Mouse (Mus musculus) 3T3-L1 (cell line): Measurements from ENCODE around the gene Sp2.

ENCODE experiments used
- DNase-seq: peaks from one replicate; pipeline ENCODE4 v3.0.0-alpha.2; 2015; ENCODE audit warnings: low read depth, low spot score

Sp2 gene

DNA sequence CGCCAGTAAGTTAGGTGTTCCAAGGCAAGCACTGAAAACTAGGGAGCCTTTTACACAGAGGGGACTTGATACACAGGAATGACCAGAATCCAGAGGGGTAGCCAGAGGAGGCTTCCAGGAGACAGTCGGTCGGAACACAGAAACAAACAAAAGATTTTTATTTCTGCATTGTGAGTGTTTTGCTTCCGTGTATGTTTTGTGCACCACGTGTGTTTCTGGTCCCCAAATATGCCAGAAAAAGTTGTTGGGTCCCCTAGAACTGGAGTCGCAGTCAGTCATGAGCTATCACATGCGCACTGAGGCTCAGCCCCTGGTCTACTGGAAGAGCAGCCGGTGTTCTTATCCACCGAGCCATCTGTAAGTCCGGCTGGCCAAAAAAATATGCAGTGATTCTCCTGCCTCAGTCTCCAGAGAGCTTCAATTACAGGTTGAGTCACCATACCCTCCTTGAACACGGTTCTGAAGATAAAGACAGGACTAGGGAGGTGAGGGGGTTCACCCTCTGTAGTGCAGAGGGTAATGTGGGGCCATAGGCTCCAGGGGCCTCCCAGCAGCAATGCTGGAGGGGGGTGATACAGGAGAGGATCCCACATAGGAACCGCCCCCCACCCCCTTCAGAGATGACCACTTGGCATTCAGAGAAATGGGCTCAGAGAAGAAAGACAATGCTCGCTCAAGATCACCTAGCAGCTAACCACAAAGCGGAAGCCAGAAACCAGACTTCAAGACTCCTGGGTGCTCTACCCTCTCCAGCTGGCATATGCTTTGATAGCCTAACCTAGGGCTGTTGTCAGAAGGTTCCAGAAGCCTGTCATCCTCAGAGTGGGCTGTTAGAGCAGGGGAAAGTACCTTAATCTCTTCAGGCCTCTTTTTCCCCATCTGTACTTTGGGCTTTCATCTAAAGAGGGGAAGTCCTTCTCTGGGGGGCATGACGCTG is 13.3 kb upstream of the Sp2 start:
- DNase-seq: no peak

DNA sequence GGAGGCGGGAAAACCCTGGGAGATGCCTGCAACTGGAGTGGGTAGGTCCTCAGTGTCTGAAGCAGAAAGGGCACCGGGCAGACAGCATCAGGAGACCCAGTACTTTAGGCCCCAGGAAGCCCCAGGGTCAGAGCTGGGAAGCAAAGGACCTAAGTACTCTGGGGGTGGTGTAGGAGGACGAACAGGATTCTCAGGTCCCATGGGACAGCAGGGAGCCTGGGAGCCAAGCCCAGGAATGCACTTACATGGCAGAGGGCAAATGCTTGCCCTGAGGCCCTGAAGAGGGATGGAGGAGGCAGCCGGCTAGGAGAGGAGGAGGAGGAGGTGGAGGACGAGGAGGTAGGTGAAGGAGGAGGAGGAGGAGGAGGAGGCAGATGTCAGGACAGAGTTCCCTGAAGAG is 12.3 kb upstream of the Sp2 start:
- DNase-seq: peak; percentile 79

DNA sequence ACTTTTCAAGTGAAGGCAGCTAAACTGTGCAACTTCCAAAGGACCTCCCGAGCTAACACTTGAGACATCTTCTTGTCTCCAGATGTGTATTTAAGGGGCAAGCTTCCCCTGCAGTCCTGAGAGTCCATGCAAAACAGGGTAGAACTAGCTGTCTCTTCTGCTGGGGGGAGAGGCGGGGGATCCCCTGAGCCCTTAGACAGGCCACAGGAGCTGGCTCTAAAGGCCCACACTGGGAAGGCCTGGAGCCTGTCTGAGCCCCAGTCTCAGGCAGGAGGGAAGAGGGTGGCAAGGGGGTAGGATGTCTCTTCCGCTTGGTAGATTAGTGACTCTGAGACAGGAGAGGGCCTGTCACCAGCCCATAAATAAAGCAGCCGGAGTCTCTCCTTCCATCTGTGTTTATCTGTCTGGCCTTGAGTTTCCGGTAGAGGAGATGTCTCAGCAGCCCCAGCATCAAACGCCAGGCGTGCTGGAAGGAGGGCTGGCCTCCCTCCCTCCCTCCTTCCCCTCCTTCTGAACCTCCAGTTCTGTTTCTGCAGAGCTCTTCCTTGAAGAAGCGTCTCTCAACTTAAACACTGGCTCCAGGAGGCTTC is 10.1 kb upstream of the Sp2 start:
- DNase-seq: no peak

DNA sequence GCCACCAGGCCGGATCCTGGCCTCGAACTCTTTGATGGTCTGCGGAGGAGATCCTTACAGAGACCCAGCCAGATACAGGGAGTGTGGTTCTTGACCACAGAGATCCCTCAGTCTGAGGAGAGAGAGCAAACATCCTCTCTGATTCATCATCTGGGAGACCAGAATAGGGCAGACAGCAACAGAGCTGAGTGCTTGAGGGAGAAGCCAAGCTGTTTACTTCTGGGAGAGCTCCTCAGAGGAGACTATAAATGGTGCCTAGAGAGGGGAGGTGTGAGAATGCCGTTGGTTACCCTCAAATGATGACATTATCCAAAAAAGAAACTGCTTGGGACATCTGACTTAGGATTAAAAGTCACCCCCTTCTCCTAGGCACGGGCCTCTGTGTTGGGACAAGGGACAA is 8.7 kb upstream of the Sp2 start:
- no peak for DNase-seq

DNA sequence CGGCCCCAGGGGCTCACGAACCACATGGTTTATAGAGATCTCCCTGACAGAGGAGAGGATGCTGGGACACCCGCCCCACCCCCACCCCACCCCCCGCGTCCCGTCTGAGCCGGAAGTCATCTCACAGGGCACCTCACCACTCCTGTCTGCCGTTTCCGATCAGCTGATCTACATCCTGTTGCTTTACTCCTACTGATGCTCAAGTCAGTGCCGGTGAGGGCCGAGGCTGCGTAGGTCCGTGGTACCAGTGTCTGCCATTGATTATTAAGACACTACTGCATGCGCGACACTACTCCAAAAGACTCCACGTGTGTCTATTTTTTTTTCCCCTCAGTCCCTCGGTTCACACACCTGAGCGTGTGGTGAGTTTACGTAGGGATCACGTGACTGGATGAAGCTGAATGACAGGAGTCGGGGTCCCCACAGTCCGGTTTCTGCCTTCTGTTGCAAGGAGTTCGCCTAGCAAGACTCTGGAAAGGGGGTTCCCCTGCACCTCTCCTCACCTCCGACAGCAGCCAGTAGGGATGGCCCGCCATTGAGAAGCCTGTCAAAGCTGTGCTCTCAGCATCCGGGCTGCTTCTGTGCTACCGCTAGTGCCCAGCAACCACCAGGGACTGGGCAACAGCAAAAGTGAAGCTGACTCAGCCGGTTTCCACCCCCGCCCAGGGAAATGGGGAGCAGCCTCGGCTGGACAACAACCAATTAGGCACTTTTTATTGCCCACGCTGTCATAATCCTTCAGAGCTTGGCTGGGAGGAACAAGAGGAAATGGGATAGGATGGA is 5.3 kb upstream of the Sp2 start:
- peak; percentile 70 for DNase-seq

DNA sequence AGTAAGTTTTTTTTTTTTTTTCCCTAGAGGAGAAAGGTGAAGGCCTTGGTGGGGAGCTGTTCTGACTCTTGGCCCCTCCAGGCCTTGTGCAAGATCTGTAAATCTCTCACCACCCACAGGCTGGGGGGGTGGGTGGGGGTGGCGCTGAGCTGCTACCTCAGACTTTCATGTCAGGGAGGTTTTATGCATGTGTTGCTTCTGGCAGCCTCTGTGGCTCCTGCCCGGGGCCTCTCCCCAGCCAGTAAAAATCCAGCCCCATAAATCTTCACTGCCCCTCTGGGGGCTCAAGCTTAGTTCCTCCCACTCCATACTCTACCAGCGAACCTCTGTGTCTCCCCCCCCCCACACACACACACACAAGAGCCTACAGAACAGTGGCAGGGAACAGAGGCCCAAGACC is 3.7 kb upstream of the Sp2 start:
- no peak for DNase-seq

DNA sequence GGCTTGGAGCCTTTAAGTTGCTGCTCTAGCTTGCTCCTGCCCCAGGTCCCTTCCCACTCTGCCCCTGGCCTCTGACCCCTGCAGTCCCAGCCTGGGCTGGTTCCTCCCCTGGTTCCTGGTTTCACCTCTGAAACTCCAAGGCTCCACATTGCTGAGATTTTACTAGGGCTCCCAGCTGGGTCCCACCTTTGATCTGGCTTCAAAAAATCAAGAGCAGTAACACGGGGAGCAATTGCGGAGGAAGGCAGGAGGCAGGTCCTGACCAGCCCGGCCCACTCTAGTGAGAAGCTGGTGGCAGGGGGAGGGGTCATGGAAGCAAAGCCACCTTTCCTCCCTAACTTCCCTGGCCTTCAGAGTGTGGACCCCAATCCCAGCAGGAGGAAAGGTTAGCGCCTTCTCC is 2.1 kb upstream of the Sp2 start:
- DNase-seq: no peak

DNA sequence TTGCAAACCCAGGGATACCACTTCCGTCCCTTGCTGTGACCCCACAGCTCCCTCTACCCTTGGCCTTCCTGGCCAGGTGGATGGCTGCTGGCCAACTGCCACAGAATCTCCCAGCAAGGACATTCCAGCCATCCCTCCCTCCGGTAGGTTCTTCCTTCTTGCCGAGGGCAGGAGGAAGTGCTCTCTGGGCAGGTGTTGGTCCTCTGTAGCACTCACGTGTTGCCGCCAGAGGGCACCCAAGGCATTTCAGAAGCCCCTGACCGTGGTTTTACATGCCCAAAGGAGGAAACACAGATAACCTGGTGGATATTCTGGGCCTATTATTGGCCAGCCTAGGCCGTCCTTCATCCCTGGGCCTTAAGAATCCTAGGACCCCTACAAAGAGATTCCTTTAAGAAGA is 404 bp downstream of the Sp2 start:
- peak; percentile 93 for DNase-seq

DNA sequence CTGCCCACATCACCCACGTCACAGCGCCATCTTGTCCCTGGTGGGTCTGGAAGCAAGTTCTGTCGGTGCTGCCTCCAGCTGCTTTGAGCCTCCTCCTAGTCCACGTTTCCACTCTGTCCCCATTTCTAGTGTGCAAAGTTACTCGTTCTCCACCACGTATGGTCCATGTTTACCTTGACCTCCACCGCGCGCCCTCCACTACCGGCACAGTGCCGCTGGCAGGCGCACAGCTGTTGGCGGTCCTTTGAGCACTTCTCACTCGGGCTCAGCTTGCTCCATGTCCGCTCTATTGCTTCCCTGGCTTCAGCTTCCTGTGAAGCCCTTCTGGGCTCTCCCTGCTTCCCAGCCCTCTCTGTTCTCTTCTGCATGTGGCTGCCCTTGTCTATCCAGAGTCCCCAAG is 1.3 kb downstream of the Sp2 start:
- DNase-seq: no peak

DNA sequence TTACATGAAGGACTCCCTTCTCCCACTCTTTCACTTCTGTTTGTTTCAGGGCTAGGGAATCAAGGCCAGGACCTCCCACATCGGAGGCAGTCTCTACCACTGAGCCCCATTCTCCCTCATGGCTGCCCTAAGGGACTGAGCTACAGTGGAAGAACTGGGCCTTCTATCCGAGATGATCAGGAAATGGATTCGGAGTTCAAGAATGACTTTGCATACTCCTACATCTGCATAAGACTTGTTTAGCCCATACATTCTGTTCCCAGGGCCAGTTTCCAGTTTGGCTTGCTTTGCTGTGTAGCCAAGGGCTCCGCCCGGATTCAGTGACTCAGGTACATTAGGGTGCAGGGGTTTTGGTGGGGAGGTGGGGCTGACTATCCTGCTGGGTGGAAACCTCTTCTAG is 2.7 kb downstream of the Sp2 start:
- DNase-seq: no peak

DNA sequence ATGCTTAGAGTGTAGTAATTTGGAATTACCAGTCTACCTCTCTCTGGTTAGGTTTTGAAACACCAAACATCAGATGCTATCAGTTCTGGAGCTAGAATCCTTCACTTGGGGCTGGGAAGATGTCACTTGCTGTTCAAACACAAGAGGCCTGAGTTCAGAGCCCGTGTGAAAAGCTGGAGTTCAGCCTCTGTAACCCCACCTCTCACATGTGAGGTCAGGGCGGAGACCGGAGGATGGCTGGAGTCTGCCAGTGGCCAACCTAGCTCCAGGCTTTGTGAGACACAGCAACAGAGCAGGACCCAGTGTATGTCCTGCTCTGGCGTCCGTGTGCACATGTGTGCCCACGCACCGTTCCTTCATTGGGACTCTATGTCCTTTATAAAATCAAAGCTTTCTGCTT is 3.4 kb downstream of the Sp2 start:
- DNase-seq: no peak

DNA sequence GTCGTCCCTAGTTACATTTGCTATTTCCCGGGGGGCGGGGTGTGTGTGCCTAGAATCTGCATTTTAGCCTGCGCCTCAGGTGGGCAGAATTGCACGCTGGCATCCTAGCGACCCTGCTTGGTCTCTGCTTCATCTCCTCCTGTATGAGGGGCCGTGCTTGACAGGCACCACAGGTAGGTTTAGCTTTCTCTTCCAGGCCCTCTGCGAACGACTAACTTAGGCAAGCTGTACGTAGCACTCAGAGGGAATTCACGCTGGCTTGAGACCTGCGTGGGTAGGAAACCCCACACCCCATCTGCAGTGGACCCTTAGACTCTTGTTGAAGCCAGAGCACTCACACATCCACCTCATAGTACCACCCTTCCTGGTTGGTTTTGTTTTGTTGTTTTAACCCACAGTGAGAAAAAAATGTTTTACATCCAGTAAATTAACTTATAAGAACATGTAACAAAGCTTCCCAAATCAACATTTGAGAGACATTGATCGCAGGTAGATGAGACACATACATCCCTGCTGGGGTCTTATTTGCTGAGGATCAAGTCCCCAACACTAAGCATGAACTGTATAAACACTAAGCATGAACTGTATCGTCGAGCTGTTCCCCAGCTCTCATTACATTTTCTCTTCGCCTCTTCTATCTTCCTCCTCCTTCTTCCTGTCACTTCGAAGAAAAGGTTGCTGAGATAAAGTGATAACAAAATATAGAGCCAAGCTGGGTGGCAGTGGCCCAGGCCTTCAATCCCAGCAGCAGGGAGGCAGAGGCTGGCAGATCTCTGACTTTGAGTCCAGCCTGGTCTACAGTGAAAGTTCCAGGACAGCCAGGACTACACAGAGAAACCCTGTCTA is 4.1 kb downstream of the Sp2 start:
- no peak for DNase-seq

DNA sequence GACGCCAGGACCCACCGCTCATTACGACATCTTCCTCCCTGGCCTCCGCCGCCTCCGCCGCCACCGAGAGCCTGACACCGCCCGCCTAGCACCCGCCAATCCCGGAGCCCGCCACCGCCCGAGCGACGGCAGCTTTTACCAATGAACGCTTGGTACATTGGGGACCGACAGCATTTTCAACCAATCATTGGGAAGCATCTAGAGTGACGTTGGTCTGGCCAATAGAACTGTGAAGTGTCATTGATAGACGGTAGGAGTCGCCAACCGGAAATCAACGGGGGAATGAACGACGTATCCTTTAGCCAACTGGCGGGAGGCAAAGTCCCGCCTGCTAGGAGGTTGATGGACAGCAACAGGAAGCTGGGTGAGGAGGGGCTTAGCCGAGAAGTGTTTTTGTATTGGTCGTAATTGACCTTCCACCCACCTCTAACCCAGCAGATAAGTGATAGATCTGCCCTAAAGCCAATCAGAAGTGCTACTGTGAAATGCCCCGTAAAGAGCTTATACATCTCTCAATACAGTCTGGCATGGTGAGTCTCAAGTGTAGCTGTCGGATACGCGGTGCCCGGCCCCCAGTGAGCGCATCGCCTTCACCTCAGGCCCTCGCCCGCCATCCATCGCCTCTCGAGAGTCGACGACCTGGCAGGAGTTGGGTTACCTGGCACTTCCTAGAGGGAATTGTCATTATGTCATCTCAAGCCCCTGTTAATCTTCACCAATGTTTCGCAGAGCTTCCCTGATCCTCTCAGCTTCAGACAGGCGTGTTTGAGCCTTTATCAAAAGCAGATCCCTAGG is 5.0 kb downstream of the Sp2 start:
- DNase-seq: peak; percentile 100

DNA sequence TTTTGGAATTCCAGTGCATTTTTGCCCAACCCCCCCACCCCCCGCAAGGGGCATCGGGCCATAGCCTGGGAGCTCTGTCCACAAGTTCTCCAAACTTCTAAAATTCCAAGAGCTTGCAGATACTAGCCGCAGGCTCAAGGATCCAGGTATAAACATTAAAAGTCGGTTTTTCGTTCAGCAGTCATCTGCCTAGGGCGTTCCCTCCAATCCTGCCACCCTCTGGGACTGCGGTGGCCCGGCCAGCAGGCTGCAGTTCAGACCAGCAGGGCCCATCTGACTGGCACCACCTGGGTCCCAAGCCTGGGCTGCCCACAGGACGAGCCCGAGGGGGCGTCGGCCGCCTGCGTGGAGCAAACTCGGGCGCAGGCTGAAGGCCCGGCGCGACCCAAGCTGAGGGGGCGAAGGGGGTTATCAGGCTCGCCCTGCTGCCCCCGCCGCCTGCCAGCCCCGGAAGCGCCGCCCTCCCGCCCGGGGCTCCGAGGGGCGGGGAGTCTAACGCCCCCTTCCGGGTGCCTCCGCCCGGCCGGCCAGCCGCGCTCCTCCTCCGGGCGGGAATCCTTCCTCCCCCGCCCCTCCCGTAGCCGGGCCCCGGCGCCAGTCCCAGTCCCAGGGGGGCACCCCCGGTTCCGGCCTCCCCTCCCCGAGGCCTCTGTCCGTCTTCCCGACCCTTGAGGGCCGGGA is 5.7 kb downstream of the Sp2 start:
- DNase-seq: peak; percentile 74

DNA sequence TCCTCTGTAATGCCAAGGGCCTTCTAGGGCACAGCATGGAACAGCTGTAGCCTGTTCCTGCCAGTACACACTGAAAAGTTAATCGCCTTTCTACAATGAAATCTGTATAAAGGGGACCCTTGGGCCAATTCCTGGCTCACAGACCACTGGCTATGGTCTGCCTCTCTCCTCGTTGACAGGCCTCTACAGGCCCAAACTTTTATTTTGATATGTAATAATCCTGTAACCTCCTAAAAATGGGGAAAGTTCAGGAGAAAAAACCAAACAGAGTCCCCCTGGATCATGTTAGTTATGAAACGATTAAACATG is 6.4 kb downstream of the Sp2 start:
- no peak for DNase-seq

DNA sequence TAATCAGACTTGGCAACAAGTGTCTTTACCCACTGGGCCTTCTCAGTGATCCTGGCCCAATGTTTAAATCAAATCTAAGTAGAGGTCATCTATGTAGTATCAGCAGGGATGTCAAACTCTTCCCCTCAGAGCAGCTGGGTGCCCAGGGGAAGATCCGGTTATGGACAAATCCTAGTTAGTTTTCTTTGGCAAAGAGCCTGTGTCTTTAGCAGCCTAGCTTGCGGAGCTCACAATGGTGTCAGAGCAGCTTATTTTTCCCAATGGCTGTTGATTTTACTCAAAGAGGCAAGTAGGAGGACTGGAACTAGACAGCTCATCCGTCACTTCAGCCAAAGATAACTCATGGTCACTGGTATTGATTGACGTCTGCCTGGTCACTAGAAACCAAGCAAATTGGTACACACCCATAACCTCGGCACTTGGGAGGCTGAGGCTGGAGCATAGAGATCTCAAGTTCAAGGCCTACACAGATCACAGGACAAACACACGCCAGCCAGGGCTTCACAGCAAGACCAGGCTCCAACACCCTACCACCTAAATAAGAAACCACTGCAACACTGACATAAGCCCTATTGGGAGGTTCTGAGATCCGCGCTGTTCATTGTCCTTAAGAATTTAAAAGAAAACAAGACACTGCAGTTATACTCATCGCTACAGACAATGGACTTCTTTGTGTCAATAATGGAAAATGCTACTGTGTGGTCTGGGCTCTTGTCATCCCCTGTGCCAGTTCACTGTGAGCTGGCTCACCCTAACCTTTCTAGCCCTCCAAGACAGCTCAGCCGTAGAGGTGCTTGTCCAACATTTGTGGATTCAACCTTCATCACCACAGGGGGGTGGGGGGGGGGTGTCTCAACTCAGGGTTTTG is 7.0 kb downstream of the Sp2 start:
- peak; percentile 74 for DNase-seq

DNA sequence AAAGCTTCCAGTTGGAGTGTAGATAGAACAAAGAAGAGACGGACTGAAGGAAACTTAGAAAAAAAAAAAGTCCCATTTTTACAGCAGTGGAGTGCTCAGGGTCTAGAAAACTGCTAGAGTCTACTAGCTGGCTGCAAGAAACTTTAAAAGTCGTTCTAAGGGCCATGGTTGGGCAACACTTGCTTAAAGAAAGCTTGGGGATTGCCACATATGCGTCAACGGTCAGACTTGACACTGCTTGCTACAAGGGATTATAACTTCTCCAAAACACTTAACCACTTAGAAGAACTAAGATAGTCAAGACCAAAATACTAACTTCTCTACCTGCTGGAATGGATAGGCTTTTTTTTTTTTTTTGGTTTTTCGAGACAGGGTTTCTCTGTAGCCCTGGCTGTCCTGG is 7.9 kb downstream of the Sp2 start:
- no peak for DNase-seq

DNA sequence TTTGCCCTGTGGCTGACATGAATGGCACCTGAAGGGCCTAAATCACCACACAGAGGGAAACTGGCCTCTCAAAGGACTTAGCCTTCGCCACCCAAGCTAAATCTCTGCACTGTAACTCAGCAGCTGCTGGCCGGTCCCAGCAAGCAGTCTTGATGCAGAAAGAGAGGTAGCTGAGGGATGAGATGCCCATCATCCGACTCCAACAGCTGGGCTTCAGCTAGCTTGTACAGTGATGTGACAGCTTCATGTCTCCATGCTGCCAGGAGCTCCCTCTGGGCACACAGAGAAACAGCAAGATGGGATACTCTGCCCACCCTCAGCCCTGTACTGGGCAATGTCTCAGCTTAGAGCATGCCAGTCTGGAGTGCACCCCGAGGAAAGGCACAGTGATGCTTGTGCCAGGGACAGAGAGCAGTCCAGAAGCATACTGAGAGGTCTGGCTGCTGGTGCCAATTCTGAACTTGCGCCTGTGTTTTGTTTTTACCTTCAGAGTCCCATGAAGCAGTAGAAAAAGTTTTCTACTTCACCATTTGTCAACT is 9.3 kb downstream of the Sp2 start:
- no peak for DNase-seq

DNA sequence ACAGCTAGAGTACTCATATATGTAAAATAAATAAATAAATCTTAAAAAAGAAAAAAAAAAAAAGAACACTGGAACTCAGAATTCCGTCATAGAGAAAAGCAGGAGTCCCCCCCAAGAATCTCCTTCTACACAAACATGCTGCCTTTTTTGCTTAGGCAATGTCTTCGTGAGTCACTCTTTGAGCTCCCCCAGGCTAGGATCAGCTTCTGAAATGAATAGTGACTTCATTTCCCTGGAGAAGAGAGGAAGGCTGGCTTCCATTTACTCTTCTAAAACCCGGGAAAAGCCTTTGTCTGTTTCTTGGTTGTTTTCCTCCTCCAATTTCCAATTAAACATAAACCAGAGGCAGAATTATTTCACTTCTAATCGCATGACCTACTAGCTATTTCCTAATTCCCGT is 9.9 kb downstream of the Sp2 start:
- peak; percentile 94 for DNase-seq
